Mouse (Mus musculus) layer of hippocampus, adult 9-10 months (tissue): ENCODE measurements at regions not wholly inside any gene's neighbourhood (a gene's known extent, or its start where the extent isn't known, plus 50 kb on each side); places are given as distances from the start of the nearest gene placed in this dataset.

Experiments used
- DNase-seq: peaks from one replicate; pipeline ENCODE4 v3.0.0; 2022; ENCODE audit warnings: low spot score

- no peak for DNase-seq
These were observed 733.5 kb downstream of the Fam19a2 start for GRCm38 (mm10) chr10:123997260-123997659.

GRCm38 (mm10) chr10:123998959-123999358 is 735.2 kb downstream of the Fam19a2 start:
- DNase-seq, result no peak

DNA sequence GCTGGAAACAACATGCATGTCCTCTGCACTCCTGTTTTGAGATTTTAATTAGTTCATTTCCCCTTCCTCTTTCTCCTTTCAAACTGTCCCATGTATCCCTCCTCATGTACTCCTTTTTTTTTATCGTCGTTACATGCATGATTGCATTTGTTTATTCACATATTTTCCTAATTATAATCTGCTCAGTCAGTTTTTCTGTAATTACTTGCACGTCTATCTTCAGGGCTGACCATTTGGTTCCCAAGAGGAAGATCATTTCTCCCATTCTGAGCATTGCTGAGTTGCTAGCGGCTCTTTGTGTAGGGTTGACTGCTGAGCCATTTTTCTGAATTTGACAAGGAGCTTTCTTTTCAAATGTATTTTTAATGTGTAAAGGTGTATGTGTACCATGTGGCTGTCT is 781.2 kb downstream of the Fam19a2 start:
- no peak for DNase-seq

GRCm38 (mm10) chr10:124045791-124046190 is 782.0 kb downstream of the Fam19a2 start:
- DNase-seq, result no peak

DNA sequence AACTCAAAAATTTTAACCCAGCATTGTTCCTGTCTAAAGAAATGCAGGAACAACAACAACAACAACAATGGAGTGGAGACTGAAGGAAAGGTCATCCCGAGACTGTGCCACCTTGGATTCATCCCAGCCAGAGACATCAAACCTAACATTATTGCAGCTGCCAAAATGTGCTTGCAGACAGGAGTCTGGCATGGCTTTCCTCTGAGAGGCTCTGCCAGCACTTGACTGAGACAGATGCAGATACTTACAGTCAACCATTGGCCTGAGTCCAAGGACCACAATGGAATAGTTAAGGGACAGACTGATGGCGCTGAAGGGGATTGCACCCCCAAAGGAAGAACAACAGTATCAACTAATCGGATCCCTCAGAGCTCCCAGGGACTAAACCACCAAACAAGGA is 819.0 kb downstream of the Fam19a2 start:
- DNase-seq, result no peak

GRCm38 (mm10) chr10:124090547-124090946 is 826.8 kb downstream of the Fam19a2 start:
- DNase-seq, result no peak

DNA sequence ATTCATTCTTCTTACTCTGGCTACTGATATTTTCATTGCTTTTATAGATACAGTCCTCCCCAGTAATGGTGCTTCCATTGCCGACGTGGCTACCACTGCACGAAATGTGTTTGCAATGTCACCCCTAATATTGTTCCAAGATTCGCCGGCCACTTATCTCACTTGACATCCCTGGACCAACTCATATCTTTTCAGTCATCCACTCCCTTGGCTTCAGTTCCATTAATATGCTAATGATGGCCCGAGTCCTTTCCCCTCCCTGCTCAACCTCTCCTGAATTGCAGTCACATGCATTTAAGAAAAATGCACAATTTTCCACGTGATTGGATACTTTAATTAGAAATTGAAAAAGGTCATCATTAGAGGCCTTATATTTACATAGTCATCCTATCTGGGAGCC is 827.6 kb downstream of the Fam19a2 start:
- DNase-seq, result no peak

DNA sequence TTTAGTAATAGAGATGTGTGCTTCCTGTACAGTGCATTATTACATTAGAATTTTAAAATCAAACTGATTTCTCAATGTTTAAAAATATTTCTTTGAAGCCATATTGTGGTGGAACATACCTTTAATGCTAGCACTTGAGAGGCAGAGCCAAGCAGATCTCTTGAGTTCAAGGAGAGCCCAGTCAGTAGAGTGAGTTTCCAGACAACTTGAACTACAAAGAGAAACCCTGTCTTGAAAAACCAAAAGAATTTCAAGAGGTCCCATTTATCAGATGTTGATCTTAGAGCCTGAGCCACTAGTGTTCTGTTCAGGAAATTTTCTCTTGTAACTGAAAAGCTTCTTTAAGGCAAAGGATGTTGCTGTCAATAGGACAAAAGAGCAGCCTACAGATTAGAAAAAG is 855.8 kb downstream of the Fam19a2 start:
- no peak for DNase-seq

GRCm38 (mm10) chr10:124138456-124138855 is 874.7 kb downstream of the Fam19a2 start:
- no peak for DNase-seq

GRCm38 (mm10) chr10:124142336-124142735 is 878.5 kb downstream of the Fam19a2 start:
- DNase-seq, result no peak

GRCm38 (mm10) chr10:124146751-124147469 is 883.1 kb downstream of the Fam19a2 start:
- DNase-seq, result no peak

- no peak for DNase-seq
These were observed 899.6 kb downstream of the Fam19a2 start for GRCm38 (mm10) chr10:124163441-124163840.

- DNase-seq, result no peak
These were observed 911.8 kb downstream of the Fam19a2 start for GRCm38 (mm10) chr10:124175598-124175997.

- no peak for DNase-seq
These were observed 944.5 kb downstream of the Fam19a2 start for GRCm38 (mm10) chr10:124208317-124208716.

DNA sequence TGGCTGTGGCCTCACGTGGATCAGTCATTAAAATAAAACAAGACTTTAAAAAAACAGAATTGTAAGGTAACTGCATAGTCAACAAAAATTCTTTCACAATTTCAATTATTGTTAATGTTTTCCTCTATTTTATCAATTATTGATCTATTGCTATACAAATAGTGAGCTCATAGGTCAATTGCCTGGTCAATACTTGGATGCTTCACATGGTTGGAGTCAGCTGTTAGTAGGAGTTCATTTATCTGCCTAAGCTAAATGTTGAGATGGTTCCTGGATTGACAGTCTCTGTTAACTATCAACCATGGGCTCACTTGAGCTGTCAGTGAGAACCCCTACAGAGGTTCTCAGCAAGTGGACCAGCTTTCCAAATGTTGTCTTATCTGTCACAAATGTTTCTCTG is 955.7 kb downstream of the Fam19a2 start:
- DNase-seq, result no peak

DNA sequence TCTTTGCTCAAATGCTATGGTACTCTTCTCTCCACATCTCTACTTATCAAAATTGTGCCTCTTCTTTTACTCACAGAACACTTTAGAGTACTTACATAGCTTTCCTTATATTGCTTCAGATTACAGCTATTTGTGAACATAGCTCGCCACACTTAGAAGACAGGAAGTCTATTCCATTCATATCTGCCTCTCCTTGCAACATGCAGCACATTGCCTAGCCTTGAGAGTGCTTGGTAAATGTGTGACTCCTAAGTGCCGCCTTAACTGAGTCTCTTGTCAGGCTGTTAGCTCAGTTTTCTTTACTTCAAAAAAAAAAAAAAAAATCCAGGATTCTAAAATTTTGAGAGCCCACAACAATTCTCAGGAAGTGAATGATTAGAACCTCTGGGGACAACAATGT is 958.3 kb downstream of the Fam19a2 start:
- DNase-seq, result no peak

GRCm38 (mm10) chr10:124227061-124227460 is 963.3 kb downstream of the Fam19a2 start:
- DNase-seq, result no peak

GRCm38 (mm10) chr10:124249358-124249757 is 985.6 kb downstream of the Fam19a2 start:
- DNase-seq, result no peak

GRCm38 (mm10) chr10:124250004-124250403 is 986.2 kb downstream of the Fam19a2 start:
- no peak for DNase-seq

DNA sequence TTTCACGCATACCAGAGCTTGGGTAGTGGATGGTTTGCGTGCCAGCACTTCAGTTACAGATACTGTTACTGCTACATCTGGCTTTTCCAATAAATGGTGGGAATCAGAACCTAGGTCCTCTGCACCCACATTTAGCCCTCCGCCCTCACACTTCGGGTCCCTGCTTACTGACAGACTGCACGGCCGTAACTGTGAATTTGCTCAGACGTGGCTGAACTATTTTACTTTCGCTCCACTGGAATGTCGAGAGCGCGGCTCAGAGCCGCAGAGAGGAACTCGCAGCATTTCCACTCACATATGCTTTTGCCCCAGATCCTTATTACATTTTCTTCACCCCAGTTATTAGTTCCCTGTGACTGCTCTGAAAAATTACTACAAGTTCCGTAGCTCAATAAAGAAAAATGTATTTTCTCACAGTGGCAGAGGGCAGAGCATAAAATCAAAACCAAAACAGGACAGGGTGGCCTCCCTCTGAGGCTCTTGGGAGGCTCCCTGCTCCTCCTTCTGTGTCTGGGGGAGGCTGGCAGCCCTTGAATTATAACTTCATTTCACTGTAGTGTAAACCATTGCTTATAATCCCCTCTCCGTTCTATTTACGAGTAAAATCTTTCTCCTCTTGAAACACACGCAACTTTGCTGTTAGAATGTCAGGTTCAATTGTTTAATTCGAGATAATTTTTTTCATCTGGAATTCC is 1024.7 kb downstream of the Fam19a2 start:
- DNase-seq, result no peak

DNA sequence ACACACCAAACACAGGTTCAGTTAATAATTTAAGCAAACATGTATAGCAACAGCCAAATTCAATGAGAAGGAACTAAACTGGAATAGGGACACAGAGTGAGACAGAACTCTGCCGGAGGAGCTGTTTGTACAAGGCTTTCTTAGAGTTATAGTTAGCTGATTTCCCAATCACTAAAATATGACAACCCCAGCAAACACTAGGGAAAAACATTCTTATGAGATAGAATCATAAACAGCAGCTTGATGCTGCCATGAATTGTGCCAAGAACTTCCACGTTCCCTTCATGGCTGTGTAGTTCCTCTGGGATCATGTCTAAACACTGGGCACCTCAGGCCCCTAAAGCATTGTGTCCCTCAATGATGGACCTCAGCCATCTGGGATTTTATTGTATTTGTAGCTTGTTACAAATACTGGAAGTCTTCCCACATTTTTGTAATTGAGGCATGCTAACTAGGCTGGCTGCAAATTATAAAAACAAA is 1033.4 kb downstream of the Fam19a2 start:
- DNase-seq, result no peak

GRCm38 (mm10) chr10:124304683-124305082 is 1040.9 kb downstream of the Fam19a2 start:
- no peak for DNase-seq

DNA sequence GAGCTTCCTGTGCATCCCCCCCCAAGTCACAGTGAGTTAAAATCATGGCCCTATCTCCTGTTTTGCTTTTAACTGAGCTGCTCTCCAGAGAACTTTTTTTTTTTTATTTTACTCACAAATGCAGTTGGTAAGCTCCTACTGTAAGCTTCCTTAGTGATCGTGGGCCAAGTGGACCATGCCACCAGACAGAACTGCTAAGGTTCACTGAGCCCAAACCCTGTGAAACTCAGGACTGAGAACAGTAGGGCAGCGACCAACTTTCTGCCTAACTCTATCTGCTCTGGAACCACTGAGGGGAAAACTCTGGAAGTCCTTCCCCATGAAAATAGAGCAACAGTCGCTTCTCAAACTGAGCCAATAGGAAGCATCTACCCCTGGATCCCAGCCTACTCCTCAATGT is 1041.8 kb downstream of the Fam19a2 start:
- no peak for DNase-seq

DNA sequence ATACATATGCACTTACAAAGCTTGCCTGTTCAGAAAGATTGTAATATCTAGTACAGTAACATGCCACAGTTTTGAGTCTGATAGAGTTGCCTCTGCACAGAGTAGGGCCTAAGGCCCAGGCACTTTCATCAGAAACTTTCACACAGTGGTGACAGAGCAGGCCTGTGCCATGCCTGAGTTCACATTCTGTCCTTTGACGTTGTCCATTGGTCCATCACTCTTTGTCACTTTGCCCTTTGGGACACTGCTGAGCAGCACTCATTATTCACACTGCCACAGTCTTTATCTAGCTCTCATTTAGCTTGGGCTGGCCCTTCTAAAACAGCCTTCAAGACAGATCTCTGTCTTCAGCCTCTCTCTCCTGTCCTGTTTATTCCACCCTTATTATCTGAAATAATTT is 1055.0 kb downstream of the Fam19a2 start:
- DNase-seq, result no peak
